Mouse (Mus musculus) right cerebral cortex, postnatal 4 days (tissue): ENCODE measurements around the gene Ostf1.
A peak's percentile ranks its signal among the peaks of the same experiment; 100 is the strongest.

Experiments used
- DNase-seq: peaks from one replicate; pipeline ENCODE4 v3.0.0-alpha.2; 2022

Gene Ostf1

GRCm38 (mm10) chr19:18557708-18558107 is 73.9 kb downstream of the Ostf1 start:
- DNase-seq: no peak

GRCm38 (mm10) chr19:18555645-18556044 is 76.0 kb downstream of the Ostf1 start:
- no peak for DNase-seq

GRCm38 (mm10) chr19:18548668-18549067 is 83.0 kb downstream of the Ostf1 start:
- peak; percentile 74 for DNase-seq
